Mouse (Mus musculus): ENCODE measurements at regions not wholly inside any gene's neighbourhood (a gene's known extent, or its start where the extent isn't known, plus 50 kb on each side); places are given as distances from the start of the nearest gene placed in this dataset.

DNA sequence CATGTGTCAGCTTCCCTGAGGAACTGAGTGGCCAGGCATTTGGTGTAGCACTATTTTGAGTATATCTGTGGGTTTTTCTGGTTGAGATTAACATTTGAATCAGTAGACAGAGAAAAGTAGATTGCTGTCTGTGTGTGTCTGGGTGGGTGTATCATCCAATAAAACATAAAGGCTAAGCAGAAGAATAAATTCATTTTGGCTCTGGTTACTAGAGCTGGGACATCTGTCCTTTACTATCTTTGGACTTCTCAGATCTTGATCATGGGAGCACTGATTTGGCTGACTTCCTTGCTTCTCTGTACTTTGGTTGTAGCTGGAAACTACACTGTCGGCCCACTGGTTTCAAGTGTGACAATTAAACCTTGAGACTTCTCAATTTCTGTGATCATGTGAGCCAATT lies 72.5 kb upstream of the Sstr1 start:
- H3K9me3 ChIP-seq (ENCODE audit: control insufficient read depth, low read length) = no peaks in the 10 kb centered on the region
- H3K4me3 ChIP-seq (replicated peaks; ENCODE audit: low read length) = no peak overlapping the region
- 92% methylated on average over 1 of the region's 1 CpGs for WGBS
- no peak for DNase-seq (ENCODE audit: low spot score)
- TF ChIP-seq POLR2A (IDR thresholded peaks at IDR 0.05; ENCODE audit: borderline replicate concordance, extremely low read depth, insufficient read depth, insufficient read length) = no peak
- no peak overlapping the region for H3K4me2 ChIP-seq (replicated peaks; ENCODE audit: low read depth, low read length, severe bottlenecking)
- no peaks in the 10 kb centered on the region for H3K4me1 ChIP-seq (ENCODE audit: control insufficient read depth, insufficient read depth, low read length)
- H3K27ac ChIP-seq (replicated peaks; ENCODE audit: low read depth, low read length) = no peak overlapping the region
- H3K27me3 ChIP-seq (ENCODE audit: control insufficient read depth, insufficient read depth, low read length) = no peaks in the 10 kb centered on the region
- no peak overlapping the region for H3K9ac ChIP-seq (ENCODE audit: low read depth, low read length, severe bottlenecking)
- H3K36me3 ChIP-seq (ENCODE audit: control insufficient read depth, insufficient read depth, low read length) = no peaks in the 10 kb centered on the region
- no peak for ATAC-seq (ENCODE audit: low FRiP score, low read depth)

GRCm38 (mm10) chr12:58151883-58152282 lies 59.7 kb upstream of the Sstr1 start:
- ATAC-seq (ENCODE audit: low FRiP score, low read depth) (no peak), DNase-seq (ENCODE audit: low spot score) (no peak)
- no peak overlapping the region for H3K4me2 ChIP-seq (replicated peaks; ENCODE audit: low read depth, low read length, severe bottlenecking)
- H3K27me3 ChIP-seq (ENCODE audit: control insufficient read depth, insufficient read depth, low read length) = no peaks in the 10 kb centered on the region
- TF ChIP-seq POLR2A (IDR thresholded peaks at IDR 0.05; ENCODE audit: borderline replicate concordance, extremely low read depth, insufficient read depth, insufficient read length) = no peak
- H3K4me3 ChIP-seq (replicated peaks; ENCODE audit: low read length) = no peak overlapping the region
- 60% methylated on average over 2 of the region's 2 CpGs for WGBS
- H3K9ac ChIP-seq (ENCODE audit: low read depth, low read length, severe bottlenecking) = no peak overlapping the region
- H3K9me3 ChIP-seq (ENCODE audit: control insufficient read depth, low read length) = no peaks in the 10 kb centered on the region
- no peaks in the 10 kb centered on the region for H3K4me1 ChIP-seq (ENCODE audit: control insufficient read depth, insufficient read depth, low read length)
- H3K36me3 ChIP-seq (ENCODE audit: control insufficient read depth, insufficient read depth, low read length) = no peaks in the 10 kb centered on the region
- no peak overlapping the region for H3K27ac ChIP-seq (replicated peaks; ENCODE audit: low read depth, low read length)

Measured in limb, embryonic 14.5 days (tissue).